Mouse (Mus musculus) stomach, embryonic 14.5 days (tissue): ENCODE results near the gene Timm9. TPM values are rescaled to one million over a fixed set of nuclear protein-coding genes. Genes with fewer than 3 reads are reported as not detected.

ENCODE experiments used
- ATAC-seq: fragments of 200-750 bp; cut with Nextera tagmentation; 2 replicates; pipeline ENCODE4 v1.8.0; 2017; ENCODE audit warnings: low read depth, moderate TSS enrichment; ENCODE audit not compliant: insufficient number of reproducible peaks, insufficient read depth, low FRiP score
- H3K27ac ChIP-seq: fragments of 300-500 bp; sonication (generic); 2 replicates; pipeline ENCODE4 v1.5.1; 2014; ENCODE audit warnings: mild to moderate bottlenecking, low read length, moderate library complexity, mixed read lengths
- H3K27me3 ChIP-seq: fragments of 300-500 bp; sonication (generic); 2 replicates; pipeline ENCODE4 v1.6.1; 2014; ENCODE audit warnings: low read length, control low read depth, mixed read lengths; ENCODE audit not compliant: control insufficient read depth, insufficient read depth
- H3K36me3 ChIP-seq: fragments of 300-500 bp; sonication (generic); 2 replicates; pipeline ENCODE4 v1.6.1; 2014; ENCODE audit warnings: mild to moderate bottlenecking, control low read depth, low read length, moderate library complexity, mixed read lengths; ENCODE audit not compliant: control insufficient read depth, insufficient read depth
- H3K4me1 ChIP-seq: fragments of 300-500 bp; sonication (generic); 2 replicates; pipeline ENCODE4 v1.6.1; 2014; ENCODE audit warnings: low read length, control low read depth, mixed read lengths; ENCODE audit not compliant: control insufficient read depth, insufficient read depth
- H3K4me2 ChIP-seq: fragments of 300-500 bp; sonication (generic); replicated peaks from 2 replicates; pipeline ENCODE4 v1.6.1; 2014; ENCODE audit warnings: low read depth, low read length, control low read depth
- H3K4me3 ChIP-seq: fragments of 300-500 bp; sonication (generic); 2 replicates; pipeline ENCODE4 v1.5.1; 2014; ENCODE audit warnings: low read depth, low read length, control low read depth
- H3K9ac ChIP-seq: fragments of 300-500 bp; sonication (generic); replicated peaks from 2 replicates; pipeline ENCODE4 v1.6.1; 2014; ENCODE audit warnings: low read depth, mild to moderate bottlenecking, control low read depth, low read length, moderate library complexity, mixed read lengths
- H3K9me3 ChIP-seq: fragments of 300-500 bp; sonication (generic); 2 replicates; pipeline ENCODE4 v1.6.1; 2016; ENCODE audit warnings: low read depth, low read length, control low read depth; ENCODE audit not compliant: control insufficient read depth
- WGBS: fragments of 180-500 bp; shearing (Covaris S2); extraction: QIAGEN DNeasy Blood & Tissue Kit; methylation state at CpG from one replicate; pipeline ENCODE4 v1.1.7; 2014; 5-methylcytosine and 5-hydroxymethylcytosine counted together
- polyA plus RNA-seq: library from polyadenylated mRNA; unstranded; fragments of >200 nt; fragmentation: Nextera tagmentation; extraction: Ambion mirVana; gene quantifications from 2 replicates; pipeline ENCODE4 v1.2.1, GENCODE M21; 2014

The Timm9 gene
- polyA plus RNA-seq, 1 experiment from 2014 or later = 77.2 TPM

DNA sequence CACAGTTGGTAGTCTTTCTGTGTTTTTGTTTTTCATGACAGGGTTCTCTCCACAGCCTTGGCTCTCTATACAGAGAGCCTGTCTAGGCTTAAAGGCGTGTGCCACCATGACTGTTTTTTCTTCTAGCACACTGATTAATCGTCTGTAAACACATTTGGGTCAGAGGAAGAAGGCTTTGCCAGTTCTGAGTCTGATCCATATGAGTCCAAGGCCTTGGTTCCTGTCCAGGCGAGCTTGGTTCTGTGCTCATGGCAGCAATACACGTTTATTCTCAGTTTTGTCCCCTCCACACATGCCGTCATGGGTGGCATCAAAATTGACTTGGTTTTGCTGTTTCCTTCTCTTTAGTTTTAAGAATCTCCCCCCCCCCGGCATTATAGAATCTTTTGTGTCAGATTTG, 13.0 kb upstream of the Timm9 start:
- H3K4me3 ChIP-seq = no peak overlapping the region
- no peak overlapping the region for H3K27ac ChIP-seq
- H3K9ac ChIP-seq = no peak overlapping the region
- no peak for ATAC-seq
- WGBS = 89% methylated on average over 6 of the region's 6 CpGs
- H3K4me2 ChIP-seq = no peak overlapping the region
- H3K27me3 ChIP-seq = no peaks in the 10 kb centered on the region
- H3K9me3 ChIP-seq = no peaks in the 10 kb centered on the region
- H3K4me1 ChIP-seq = no peaks in the 10 kb centered on the region
- peaks cover 36% of the 10 kb centered on the region for H3K36me3 ChIP-seq

DNA sequence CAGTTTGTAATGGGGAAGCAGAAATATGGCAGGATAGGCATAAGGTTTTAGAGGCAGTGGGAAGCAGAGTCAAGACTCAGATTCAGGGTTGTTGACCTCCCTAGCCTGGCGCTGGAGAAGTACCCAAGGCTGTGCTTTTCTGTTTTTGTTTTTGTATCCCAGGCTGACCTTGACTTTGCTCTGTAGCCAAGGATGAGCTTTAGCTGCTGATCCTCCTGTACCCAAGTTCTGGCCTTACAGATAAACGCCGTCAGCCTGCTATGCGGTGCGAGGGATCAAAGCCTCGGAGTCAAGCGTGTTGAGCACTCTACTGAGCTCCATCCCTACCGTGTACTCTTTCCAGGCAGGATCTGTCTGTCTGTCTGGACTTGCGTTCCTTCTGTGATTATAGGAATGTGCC, 12.3 kb upstream of the Timm9 start:
- H3K36me3 ChIP-seq = peaks cover 33% of the 10 kb centered on the region
- WGBS = 94% methylated on average over 9 of the region's 9 CpGs
- H3K4me2 ChIP-seq = no peak overlapping the region
- H3K27me3 ChIP-seq = no peaks in the 10 kb centered on the region
- H3K9me3 ChIP-seq = no peaks in the 10 kb centered on the region
- H3K4me1 ChIP-seq = no peaks in the 10 kb centered on the region
- H3K9ac ChIP-seq = no peak overlapping the region
- no peak for ATAC-seq
- no peak overlapping the region for H3K27ac ChIP-seq
- H3K4me3 ChIP-seq = no peak overlapping the region

DNA sequence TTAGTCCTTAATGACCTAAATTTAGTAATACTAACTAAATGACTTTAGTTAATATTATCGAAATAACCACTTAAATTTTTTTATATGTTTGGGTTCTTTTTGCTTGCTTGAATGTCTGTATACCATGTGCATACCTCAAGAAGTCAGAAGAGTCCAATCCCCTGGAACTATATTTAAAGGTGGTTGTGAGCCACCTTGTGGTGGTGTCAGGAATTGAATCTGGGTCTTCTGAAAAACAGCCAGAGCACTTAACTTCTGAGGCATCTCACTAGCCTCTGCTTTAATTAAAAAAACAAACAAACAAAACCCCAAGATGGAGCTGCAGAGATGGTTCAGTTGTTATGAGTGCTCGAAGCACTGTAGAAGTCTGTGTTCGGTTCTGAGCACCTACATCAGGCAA, 11.2 kb upstream of the Timm9 start:
- Histone ChIP-seq H3K4me1 (no peaks in the 10 kb centered on the region), H3K4me3 (no peak overlapping the region), H3K36me3 (peaks cover 37% of the 10 kb centered on the region), H3K4me2 (no peak overlapping the region), H3K9me3 (no peaks in the 10 kb centered on the region), H3K9ac (no peak overlapping the region), H3K27me3 (no peaks in the 10 kb centered on the region), H3K27ac (no peak overlapping the region)
- no peak for ATAC-seq
- WGBS = 81% methylated on average over 3 of the region's 3 CpGs

DNA sequence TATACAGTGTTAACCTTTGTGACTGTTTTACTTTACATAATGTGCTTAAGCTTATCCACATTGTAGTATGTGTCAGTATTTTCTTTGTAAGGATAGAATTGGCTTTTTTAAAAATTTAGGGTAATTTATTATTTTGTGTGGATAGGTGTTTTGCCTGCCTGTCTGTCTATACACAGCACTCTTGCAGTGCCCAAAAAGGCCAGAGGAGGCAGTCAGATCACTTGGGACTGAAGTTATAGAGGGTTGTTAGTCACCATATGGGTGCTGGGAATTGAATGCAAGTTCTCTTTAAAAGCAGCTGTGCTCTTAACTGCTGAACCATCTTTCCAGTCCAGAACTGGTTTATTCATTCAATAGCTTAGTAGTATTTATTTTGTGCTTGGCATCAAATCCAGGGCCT, 4.7 kb upstream of the Timm9 start:
- H3K4me1 ChIP-seq = peaks cover 10% of the 10 kb centered on the region
- no peak overlapping the region for H3K27ac ChIP-seq
- H3K4me2 ChIP-seq = no peak overlapping the region
- H3K27me3 ChIP-seq = no peaks in the 10 kb centered on the region
- no peak overlapping the region for H3K4me3 ChIP-seq
- no peak for ATAC-seq
- H3K9ac ChIP-seq = no peak overlapping the region
- peaks cover 24% of the 10 kb centered on the region for H3K36me3 ChIP-seq
- no peaks in the 10 kb centered on the region for H3K9me3 ChIP-seq

DNA sequence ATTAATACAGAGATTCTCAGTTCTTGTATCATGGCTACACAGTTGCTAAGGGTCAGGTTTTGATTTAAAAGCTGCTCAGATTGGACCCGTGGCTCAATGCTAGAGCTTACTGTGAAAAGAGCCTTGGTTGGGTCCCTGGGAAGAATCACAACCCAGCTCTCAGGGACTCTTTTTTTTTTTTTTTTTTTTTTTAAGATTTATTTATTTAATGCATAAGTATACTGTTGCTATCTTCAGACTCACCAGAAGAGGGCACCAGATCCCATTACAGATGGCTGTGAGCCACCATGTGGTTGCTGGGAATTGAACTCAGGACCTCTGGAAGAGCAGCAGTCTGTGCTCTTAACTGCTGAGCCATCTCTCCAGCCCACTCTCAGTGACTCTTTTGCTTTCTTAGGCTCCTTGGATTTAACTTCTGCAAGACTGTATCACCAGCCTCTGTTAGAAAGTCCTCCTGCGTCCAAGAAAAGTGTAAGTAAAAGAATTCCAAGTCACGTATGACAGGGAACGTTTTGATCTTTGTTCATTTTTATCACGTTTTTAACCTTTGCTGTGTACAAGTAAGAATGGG, 2.9 kb upstream of the Timm9 start:
- peaks cover 24% of the 10 kb centered on the region for H3K36me3 ChIP-seq
- H3K4me1 ChIP-seq = peaks cover 13% of the 10 kb centered on the region
- ATAC-seq = no peak
- no peak overlapping the region for H3K9ac ChIP-seq
- no peaks in the 10 kb centered on the region for H3K27me3 ChIP-seq
- H3K4me3 ChIP-seq = peak overlapping the region; percentile 85; the same call in 1 of the 2 replicates
- H3K4me2 ChIP-seq = peak overlapping the region; percentile 91; the same call in 1 of the 2 replicates
- H3K27ac ChIP-seq = no peak overlapping the region
- 82% methylated on average over 5 of the region's 5 CpGs for WGBS
- no peaks in the 10 kb centered on the region for H3K9me3 ChIP-seq

DNA sequence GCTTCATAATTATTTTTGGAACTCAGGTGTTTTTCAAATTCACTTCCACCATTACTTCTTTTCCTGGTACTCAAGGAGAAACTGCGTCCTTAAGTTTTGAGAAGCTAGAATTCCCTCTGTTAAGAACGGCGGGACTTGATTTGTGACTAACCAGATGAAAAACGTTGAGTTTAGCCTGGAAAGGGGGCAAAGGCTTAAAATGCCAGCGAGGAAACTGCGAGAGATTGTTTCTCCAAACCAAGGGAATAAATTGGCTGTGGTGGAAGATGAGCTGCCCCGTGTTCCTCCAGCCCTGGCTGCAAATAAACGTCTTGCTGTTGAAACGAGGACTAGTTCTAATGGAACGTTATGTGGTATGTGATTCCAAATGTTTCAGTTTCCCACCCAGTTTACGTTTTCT, 1.2 kb upstream of the Timm9 start:
- Histone ChIP-seq H3K9ac (peak overlapping the region; percentile 48), H3K9me3 (no peaks in the 10 kb centered on the region), H3K27ac (no peak overlapping the region), H3K4me1 (peaks cover 13% of the 10 kb centered on the region), H3K27me3 (no peaks in the 10 kb centered on the region), H3K4me3 (peak overlapping the region; percentile 85), H3K36me3 (peaks cover 16% of the 10 kb centered on the region), H3K4me2 (peak overlapping the region; percentile 91)
- no peak for ATAC-seq
- WGBS = 3% methylated on average over 11 of the region's 11 CpGs

DNA sequence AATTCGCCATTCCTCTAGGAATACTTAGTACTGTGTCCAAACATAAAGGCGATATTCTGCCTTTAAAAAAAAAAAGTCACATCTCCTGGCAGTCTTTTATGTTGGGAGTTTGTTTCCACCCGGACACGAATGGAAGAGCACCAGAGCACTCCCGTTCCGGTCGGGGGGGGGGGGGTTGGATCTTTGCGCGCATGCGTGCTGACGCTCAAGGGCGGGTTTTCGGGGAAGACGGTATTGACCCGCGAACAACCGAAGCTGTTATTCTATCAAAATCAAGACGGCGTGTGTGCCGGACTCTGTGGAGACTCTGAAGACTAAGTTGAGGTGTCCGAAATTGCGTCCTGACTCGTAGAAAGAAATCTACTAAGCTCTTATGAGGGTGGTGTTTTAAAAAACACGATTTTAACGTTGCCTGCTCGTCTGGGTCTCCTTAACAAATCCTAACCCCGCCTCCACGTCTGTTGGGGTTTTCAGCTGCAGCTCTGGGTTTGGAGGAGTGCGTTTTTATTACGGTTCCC, 549 bp upstream of the Timm9 start:
- peak overlapping the region; percentile 85 for H3K4me3 ChIP-seq
- peak overlapping the region; percentile 91 for H3K4me2 ChIP-seq
- peak overlapping the region; percentile 48 for H3K9ac ChIP-seq
- peak overlapping the region; percentile 64; the same call in 1 of the 2 replicates for H3K27ac ChIP-seq
- H3K27me3 ChIP-seq = no peaks in the 10 kb centered on the region
- no peaks in the 10 kb centered on the region for H3K9me3 ChIP-seq
- peak; percentile 79 for ATAC-seq
- H3K4me1 ChIP-seq = peaks cover 13% of the 10 kb centered on the region
- under 1% methylated on average over 30 of the region's 30 CpGs for WGBS
- peaks cover 10% of the 10 kb centered on the region for H3K36me3 ChIP-seq

DNA sequence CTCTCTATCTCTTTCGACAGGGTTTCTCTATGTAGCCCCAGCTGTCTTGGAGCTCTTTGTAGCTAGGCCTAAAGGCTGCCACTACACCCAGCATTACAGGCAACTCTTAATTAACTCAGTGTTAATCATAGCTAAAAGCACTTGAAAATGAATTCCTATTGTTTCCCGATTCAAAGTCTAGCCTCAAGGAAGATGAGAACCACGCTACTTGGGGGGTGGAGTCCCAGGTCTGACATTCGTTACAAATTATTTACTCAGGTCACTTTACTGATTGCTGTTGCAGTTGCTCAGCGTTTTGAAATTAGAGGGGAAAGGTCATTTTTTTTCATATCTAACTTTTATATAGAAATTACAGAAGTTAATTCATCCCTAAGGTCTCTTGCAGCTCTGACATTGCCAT, 903 bp downstream of the Timm9 start:
- Histone ChIP-seq H3K36me3 (no peaks in the 10 kb centered on the region; the same call in 1 of the 2 replicates), H3K4me3 (peak overlapping the region; percentile 85), H3K4me2 (peak overlapping the region; percentile 65), H3K4me1 (peaks cover 13% of the 10 kb centered on the region), H3K27me3 (no peaks in the 10 kb centered on the region), H3K9ac (no peak overlapping the region), H3K27ac (no peak overlapping the region), H3K9me3 (no peaks in the 10 kb centered on the region)
- WGBS = 24% methylated on average over 5 of the region's 5 CpGs
- no peak for ATAC-seq

DNA sequence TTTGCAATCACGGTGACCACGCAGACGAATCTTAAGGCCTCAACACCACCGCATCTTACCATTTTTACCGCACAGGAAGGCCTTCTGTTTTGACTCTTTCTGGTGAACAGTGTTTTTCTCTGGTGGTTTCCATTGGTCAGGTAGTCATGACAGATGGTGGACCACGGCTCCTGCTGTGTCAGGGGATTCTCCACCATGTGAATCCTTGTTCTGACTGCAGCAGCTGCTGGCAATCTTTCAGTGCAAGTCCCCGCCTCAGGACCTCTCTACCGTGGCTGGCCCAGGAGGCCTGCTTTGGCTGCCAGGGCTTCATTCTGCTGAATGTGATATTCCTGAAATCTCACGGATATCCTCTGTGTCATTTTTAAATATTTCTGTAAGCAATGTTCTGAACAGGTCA, 13.2 kb downstream of the Timm9 start:
- no peaks in the 10 kb centered on the region for H3K27me3 ChIP-seq
- H3K27ac ChIP-seq = no peak overlapping the region
- no peak overlapping the region for H3K4me2 ChIP-seq
- H3K9me3 ChIP-seq = no peaks in the 10 kb centered on the region
- no peak overlapping the region for H3K9ac ChIP-seq
- no peak for ATAC-seq
- no peaks in the 10 kb centered on the region for H3K4me1 ChIP-seq
- no peak overlapping the region for H3K4me3 ChIP-seq
- peaks cover 22% of the 10 kb centered on the region; the same call in 1 of the 2 replicates for H3K36me3 ChIP-seq
- WGBS = 88% methylated on average over 9 of the region's 9 CpGs
